In the genomic region with DNA sequence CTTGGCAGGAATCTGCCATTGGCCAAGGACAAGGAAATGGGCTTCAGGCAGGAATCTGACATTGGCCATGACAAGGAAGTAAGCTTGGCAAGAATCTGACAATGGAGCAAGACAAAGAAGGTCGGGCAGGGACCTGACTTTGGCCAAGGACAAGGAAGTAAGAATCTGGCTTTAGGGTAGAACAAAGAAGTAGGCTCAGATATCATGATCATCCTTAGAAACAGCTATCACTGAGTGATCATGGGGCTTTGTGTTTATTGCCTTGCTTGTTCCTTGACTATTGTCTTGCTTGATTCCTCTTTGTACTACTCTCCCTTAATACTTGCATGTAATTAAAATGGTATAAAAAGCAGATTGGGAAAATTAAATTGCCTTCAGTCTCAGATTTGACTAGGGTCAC, we compare ENCODE assay signal across 32 mouse cellular contexts. TPM values are rescaled to one million over a fixed set of nuclear protein-coding genes. Genes with fewer than 3 reads are reported as not detected.
"Had no signal": no experiment of that assay in that cellular context is flagged by ENCODE, and none has a peak within 500 bp of the region (broad histone marks: within the 10 kb centered on the region; RNA-seq: fewer than 3 reads in every experiment).

No protein-coding gene starts in this region.

RNA-seq across cellular contexts. Expression of a gene that starts 9.9 kb away (rescaled TPM):
- total RNA-seq: common myeloid progenitor, adult 5-6 weeks; gastrocnemius, adult 8-10 months; gastrocnemius, postnatal 10 days; gastrocnemius, postnatal 14 days; gastrocnemius, postnatal 25 days; gastrocnemius, postnatal 36 days; gastrocnemius, postnatal 4 days; granulocyte monocyte progenitor cell, adult 5-6 weeks; heart, adult 18-20 months had no signal
- polyA plus RNA-seq: embryonic facial prominence, embryonic 10.5 days; embryonic facial prominence, embryonic 11.5 days; erythroblast, embryonic 14.5 days; forebrain, embryonic 10.5 days; forebrain, embryonic 11.5 days; forebrain, embryonic 12.5 days; forebrain, embryonic 13.5 days; forebrain, embryonic 14.5 days; forebrain, embryonic 15.5 days; forebrain, embryonic 16.5 days; frontal cortex, adult 2 months; heart, embryonic 11.5 days had no signal

RNA-seq across cellular contexts. Expression of a gene that starts 18.7 kb away (rescaled TPM):
- total RNA-seq: common myeloid progenitor, adult 5-6 weeks; forebrain, postnatal 0 days; gastrocnemius, adult 18-20 months; gastrocnemius, adult 2 months; gastrocnemius, adult 8-10 months; gastrocnemius, postnatal 10 days; gastrocnemius, postnatal 14 days; gastrocnemius, postnatal 25 days; gastrocnemius, postnatal 36 days; gastrocnemius, postnatal 4 days; granulocyte monocyte progenitor cell, adult 5-6 weeks; heart, adult 18-20 months; heart, adult 2 months; heart, adult 8-10 months had no signal
- polyA plus RNA-seq: cortical plate, adult 2 months; embryonic facial prominence, embryonic 10.5 days; embryonic facial prominence, embryonic 11.5 days; embryonic facial prominence, embryonic 12.5 days; embryonic facial prominence, embryonic 13.5 days; embryonic facial prominence, embryonic 14.5 days; erythroblast, embryonic 14.5 days; forebrain, embryonic 10.5 days; forebrain, embryonic 12.5 days; forebrain, embryonic 13.5 days; forebrain, embryonic 14.5 days; forebrain, embryonic 15.5 days; forebrain, postnatal 0 days; gonadal fat pad, adult 2 months; heart, adult 2 months; heart, embryonic 10.5 days; heart, embryonic 11.5 days had no signal

RNA-seq across cellular contexts. Expression of a gene that starts 23.0 kb away (rescaled TPM):
- total RNA-seq: common myeloid progenitor, adult 5-6 weeks; granulocyte monocyte progenitor cell, adult 5-6 weeks had no signal
- polyA plus RNA-seq: erythroblast, embryonic 14.5 days had no signal

RNA-seq across cellular contexts. Expression of a gene that starts 30.8 kb away (rescaled TPM):
- total RNA-seq: common myeloid progenitor, adult 5-6 weeks; gastrocnemius, adult 18-20 months; gastrocnemius, adult 2 months; gastrocnemius, adult 8-10 months; gastrocnemius, postnatal 10 days; gastrocnemius, postnatal 14 days; gastrocnemius, postnatal 25 days; gastrocnemius, postnatal 36 days; gastrocnemius, postnatal 4 days; granulocyte monocyte progenitor cell, adult 5-6 weeks; heart, adult 18-20 months; heart, adult 2 months; heart, adult 8-10 months had no signal
- polyA plus RNA-seq: embryonic facial prominence, embryonic 10.5 days; embryonic facial prominence, embryonic 11.5 days; embryonic facial prominence, embryonic 12.5 days; embryonic facial prominence, embryonic 13.5 days; embryonic facial prominence, embryonic 14.5 days; erythroblast, embryonic 14.5 days; forebrain, embryonic 10.5 days; forebrain, embryonic 11.5 days; forebrain, embryonic 12.5 days; forebrain, embryonic 13.5 days; forebrain, embryonic 14.5 days; forebrain, embryonic 16.5 days; forebrain, postnatal 0 days; heart, embryonic 11.5 days had no signal
